Mouse (Mus musculus) testis, adult 2 months (tissue): Measurements from ENCODE around the gene Isg20.

ENCODE experiments used
- CTCF ChIP-seq: fragments of 200-500 bp; IDR thresholded peaks from 2 replicates; pipeline ENCODE4 v1.5.1; 2012; ENCODE audit warnings: low read depth, mild to moderate bottlenecking, inconsistent platforms, low read length, moderate library complexity; ENCODE audit not compliant: control insufficient read depth, insufficient read depth, insufficient replicate concordance
- POLR2A ChIP-seq: fragments of 200-500 bp; IDR thresholded peaks from 2 replicates; pipeline ENCODE4 v1.6.1; 2012; ENCODE audit warnings: low read depth, mild to moderate bottlenecking, inconsistent platforms, low read length, moderate library complexity; ENCODE audit not compliant: control insufficient read depth

DNA sequence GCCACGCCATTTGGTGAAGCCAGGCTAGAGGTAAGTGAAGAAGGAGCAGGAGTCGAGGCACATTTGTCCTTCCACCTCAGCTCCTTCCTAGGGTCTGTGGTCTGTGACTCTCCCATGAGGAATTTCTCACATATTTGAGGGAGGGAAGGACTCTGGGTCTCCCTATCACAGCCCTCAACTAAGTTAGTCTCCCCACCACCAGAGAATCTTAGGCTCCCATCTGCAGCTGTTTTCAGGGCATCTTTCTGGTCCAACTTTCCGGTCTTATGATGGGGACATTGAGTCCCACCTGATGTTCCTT, 1.3 kb downstream of the Isg20 start:
- no peak for TF ChIP-seq POLR2A
- no peak for TF ChIP-seq CTCF
